Mouse (Mus musculus) forebrain, embryonic 12.5 days (tissue): ENCODE measurements around the gene Atg2a. TPM values are rescaled to one million over a fixed set of nuclear protein-coding genes. Genes with fewer than 3 reads are reported as not detected.
A peak's percentile ranks its signal among the peaks of the same experiment; 100 is the strongest.

Source experiments
- ATAC-seq: fragments of 200-750 bp; cut with Nextera tagmentation; 2 replicates; pipeline ENCODE4 v1.8.0; 2017; ENCODE audit warnings: moderate TSS enrichment; ENCODE audit not compliant: low FRiP score
- H3K27ac ChIP-seq: fragments of 300-500 bp; sonication (generic); 2 replicates; pipeline ENCODE4 v1.5.1; 2016; ENCODE audit warnings: mild to moderate bottlenecking
- H3K27me3 ChIP-seq: fragments of 300-500 bp; sonication (generic); 2 replicates; pipeline ENCODE4 v1.6.1; 2016; ENCODE audit warnings: mild to moderate bottlenecking
- H3K36me3 ChIP-seq: fragments of 300-500 bp; sonication (generic); replicated peaks from 2 replicates; pipeline ENCODE4 v1.6.1; 2016; ENCODE audit warnings: mild to moderate bottlenecking
- H3K4me1 ChIP-seq: fragments of 300-500 bp; sonication (generic); 2 replicates; pipeline ENCODE4 v1.6.1; 2016
- H3K4me2 ChIP-seq: fragments of 300-500 bp; sonication (generic); 2 replicates; pipeline ENCODE4 v1.6.1; 2016; ENCODE audit warnings: mild to moderate bottlenecking, moderate library complexity
- H3K4me3 ChIP-seq: fragments of 300-500 bp; sonication (generic); replicated peaks from 2 replicates; pipeline ENCODE4 v1.5.1; 2016; ENCODE audit warnings: mild to moderate bottlenecking
- H3K9ac ChIP-seq: fragments of 300-500 bp; sonication (generic); 2 replicates; pipeline ENCODE4 v1.6.1; 2016; ENCODE audit warnings: mild to moderate bottlenecking
- H3K9me3 ChIP-seq: fragments of 300-500 bp; sonication (generic); 2 replicates; pipeline ENCODE4 v1.6.1; 2016
- whole genome bisulfite sequencing: fragments of 180-500 bp; shearing (Covaris S2); methylation state at CpG from one replicate; pipeline ENCODE4 v1.1.7; 2016; 5-methylcytosine and 5-hydroxymethylcytosine counted together
- polyA plus RNA-seq: library from polyadenylated mRNA; unstranded; fragments of >200 nt; fragmentation: Nextera tagmentation; extraction: Ambion mirVana; gene quantifications from 2 replicates; pipeline ENCODE4 v1.2.1, GENCODE M21; 2016

The Atg2a gene
- polyA plus RNA-seq, 1 experiment from 2014 or later, result 12.0 TPM

- WGBS, result 33% methylated on average over 8 of the region's 8 CpGs
- Histone ChIP-seq H3K4me1 (peaks cover 17% of the 10 kb centered on the region), H3K27me3 (peaks cover 15% of the 10 kb centered on the region; the same call in 1 of the 2 replicates), H3K9ac (no peak overlapping the region), H3K4me3 (no peak overlapping the region), H3K27ac (no peak overlapping the region), H3K4me2 (no peak overlapping the region), H3K9me3 (no peaks in the 10 kb centered on the region), H3K36me3 (no peaks in the 10 kb centered on the region)
- ATAC-seq, result no peak
These were observed 29.7 kb downstream of the Atg2a start for GRCm38 (mm10) chr19:6271206-6271605.

DNA sequence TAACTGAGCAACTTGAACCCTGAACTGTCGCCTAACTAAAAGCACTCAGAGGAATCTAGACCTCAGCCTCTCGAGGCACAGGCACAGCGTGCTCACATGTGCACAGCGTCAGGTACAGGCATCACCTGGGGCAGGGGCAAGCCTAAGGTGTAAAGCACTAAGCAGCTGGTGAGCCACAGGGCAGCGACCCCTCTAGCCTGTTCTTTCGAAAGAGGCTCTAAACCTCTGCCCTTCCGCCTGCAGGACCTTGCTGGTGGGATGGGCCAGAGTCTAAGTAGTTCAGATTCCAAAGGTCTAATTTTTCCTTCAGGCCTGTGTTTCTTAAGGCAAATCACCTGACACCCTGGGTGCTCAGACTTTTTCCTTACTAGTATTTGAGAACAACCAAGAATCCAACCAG, 30.6 kb downstream of the Atg2a start:
- no peak for ATAC-seq
- H3K27me3 ChIP-seq, result peaks cover 13% of the 10 kb centered on the region; the same call in 1 of the 2 replicates
- peaks cover 17% of the 10 kb centered on the region for H3K4me1 ChIP-seq
- no peak overlapping the region for H3K27ac ChIP-seq
- H3K9me3 ChIP-seq, result no peaks in the 10 kb centered on the region
- H3K4me2 ChIP-seq, result no peak overlapping the region
- H3K4me3 ChIP-seq, result no peak overlapping the region
- WGBS, result 72% methylated on average over 7 of the region's 7 CpGs
- H3K36me3 ChIP-seq, result no peaks in the 10 kb centered on the region
- no peak overlapping the region for H3K9ac ChIP-seq

GRCm38 (mm10) chr19:6272738-6273137, 31.3 kb downstream of the Atg2a start:
- Histone ChIP-seq H3K9me3 (no peaks in the 10 kb centered on the region), H3K4me2 (no peak overlapping the region), H3K27me3 (peaks cover 6% of the 10 kb centered on the region; the same call in 1 of the 2 replicates), H3K4me3 (no peak overlapping the region), H3K36me3 (no peaks in the 10 kb centered on the region), H3K9ac (no peak overlapping the region), H3K4me1 (peaks cover 20% of the 10 kb centered on the region), H3K27ac (no peak overlapping the region)
- 89% methylated on average over 4 of the region's 4 CpGs for WGBS
- ATAC-seq, result no peak

- no peak for ATAC-seq
- Histone ChIP-seq H3K9me3 (no peaks in the 10 kb centered on the region), H3K9ac (no peak overlapping the region), H3K36me3 (no peaks in the 10 kb centered on the region), H3K4me2 (no peak overlapping the region), H3K4me1 (peaks cover 28% of the 10 kb centered on the region), H3K4me3 (no peak overlapping the region), H3K27me3 (peaks cover 6% of the 10 kb centered on the region; the same call in 1 of the 2 replicates), H3K27ac (no peak overlapping the region)
- WGBS, result 83% methylated on average over 4 of the region's 4 CpGs
These were observed 32.1 kb downstream of the Atg2a start for GRCm38 (mm10) chr19:6273592-6273991.

DNA sequence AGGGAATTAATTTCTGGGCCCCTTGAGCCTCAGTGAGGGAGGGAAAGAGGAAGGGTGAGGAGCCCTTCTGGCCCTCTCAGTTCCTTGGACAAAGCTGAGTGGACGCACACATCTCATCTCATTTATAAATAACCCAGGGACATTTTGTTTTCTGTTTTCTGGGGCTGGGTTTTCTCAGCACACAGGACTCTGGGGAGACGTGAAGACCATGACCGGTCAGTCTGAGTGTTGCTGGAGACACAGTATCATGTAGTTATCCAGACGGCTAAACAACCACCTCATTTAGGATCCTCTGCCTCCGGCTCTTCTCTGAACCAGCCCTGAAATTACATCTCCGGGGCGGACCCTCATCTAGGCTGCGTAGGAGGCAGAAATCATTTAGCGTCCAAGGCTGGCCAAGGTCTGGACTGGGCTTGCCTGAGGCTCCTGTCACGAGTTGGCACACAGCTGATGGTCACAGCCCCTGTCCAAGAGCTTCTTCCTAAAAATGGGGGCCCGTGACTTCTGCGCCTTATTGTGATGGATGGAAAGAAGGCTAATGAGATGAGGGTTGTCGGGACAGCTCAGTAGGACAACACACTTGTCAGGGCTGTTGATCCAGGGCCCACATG, 32.6 kb downstream of the Atg2a start:
- Histone ChIP-seq H3K4me2 (no peak overlapping the region), H3K27ac (no peak overlapping the region), H3K9ac (no peak overlapping the region), H3K36me3 (no peaks in the 10 kb centered on the region), H3K4me1 (peaks cover 34% of the 10 kb centered on the region), H3K4me3 (no peak overlapping the region), H3K27me3 (peaks cover 6% of the 10 kb centered on the region; the same call in 1 of the 2 replicates), H3K9me3 (no peaks in the 10 kb centered on the region)
- no peak for ATAC-seq
- 96% methylated on average over 13 of the region's 13 CpGs for WGBS

DNA sequence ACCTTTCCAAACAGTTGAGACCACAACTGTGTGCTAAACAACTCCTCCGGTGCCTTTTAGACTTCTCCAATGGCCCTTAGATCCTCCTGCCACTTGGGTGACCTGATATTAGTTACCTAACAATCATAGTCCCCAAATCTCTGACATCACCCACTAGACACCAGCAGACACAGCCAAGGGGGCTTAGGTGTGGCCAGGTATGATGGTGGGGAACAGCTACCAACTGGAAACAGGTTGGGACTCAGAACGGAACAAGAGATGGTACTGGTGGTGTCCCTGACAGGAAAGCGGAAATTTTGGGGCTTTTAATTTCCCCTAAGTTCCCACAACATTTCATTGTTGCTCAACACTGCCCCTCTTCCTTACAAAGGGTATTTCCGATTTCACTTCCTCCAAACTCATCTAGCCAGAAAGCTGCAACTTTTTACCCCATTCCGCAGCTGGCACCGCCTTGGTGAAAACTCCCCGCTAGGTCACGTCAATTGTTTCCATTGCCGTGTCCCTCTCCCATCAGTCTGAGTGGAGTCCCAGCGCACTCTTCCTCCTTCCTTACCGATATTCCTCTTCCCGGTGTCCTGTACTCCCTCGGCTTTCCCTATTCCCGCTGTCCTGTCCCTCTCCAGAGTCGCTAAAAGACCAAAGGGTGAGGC, 34.4 kb downstream of the Atg2a start:
- Histone ChIP-seq H3K4me2 (peak overlapping the region; percentile 84), H3K27me3 (peaks cover under 1% of the 10 kb centered on the region; the same call in 1 of the 2 replicates), H3K36me3 (peaks cover 14% of the 10 kb centered on the region), H3K9me3 (no peaks in the 10 kb centered on the region), H3K4me3 (peak overlapping the region; percentile 87), H3K4me1 (peaks cover 42% of the 10 kb centered on the region), H3K9ac (peak overlapping the region; percentile 88), H3K27ac (peak overlapping the region; percentile 57)
- 8% methylated on average over 15 of the region's 15 CpGs for WGBS
- no peak for ATAC-seq

GRCm38 (mm10) chr19:6276426-6277421, 35.3 kb downstream of the Atg2a start, which contains the start of gene Ehd1:
Gene Ehd1, plus strand, starts transcription at chr19:6276725.
- under 1% methylated on average over 97 of the region's 106 CpGs for WGBS
- H3K4me3 ChIP-seq, result peak within 1 kb of the TSS; percentile 87
- peak; percentile 97 for ATAC-seq
- peak within 1 kb of the TSS; percentile 84 for H3K4me2 ChIP-seq
- no peaks in the 10 kb centered on the region for H3K27me3 ChIP-seq
- peaks cover 38% of the 10 kb centered on the region for H3K4me1 ChIP-seq
- H3K27ac ChIP-seq, result peak within 1 kb of the TSS; percentile 80
- peak within 1 kb of the TSS; percentile 88 for H3K9ac ChIP-seq
- peaks cover 23% of the 10 kb centered on the region for H3K36me3 ChIP-seq
- no peaks in the 10 kb centered on the region for H3K9me3 ChIP-seq

- no peak for ATAC-seq
- H3K36me3 ChIP-seq, result peaks cover 34% of the 10 kb centered on the region
- no peak overlapping the region for H3K27ac ChIP-seq
- WGBS, result 9% methylated on average over 10 of the region's 10 CpGs
- peak overlapping the region; percentile 87 for H3K4me3 ChIP-seq
- no peaks in the 10 kb centered on the region for H3K9me3 ChIP-seq
- peaks cover 38% of the 10 kb centered on the region for H3K4me1 ChIP-seq
- H3K4me2 ChIP-seq, result peak overlapping the region; percentile 84
- H3K27me3 ChIP-seq, result no peaks in the 10 kb centered on the region
- H3K9ac ChIP-seq, result peak overlapping the region; percentile 88
These were observed 36.4 kb downstream of the Atg2a start for GRCm38 (mm10) chr19:6277661-6278438.

- no peak for ATAC-seq
- Histone ChIP-seq H3K4me1 (peaks cover 38% of the 10 kb centered on the region), H3K36me3 (peaks cover 41% of the 10 kb centered on the region), H3K4me3 (peak overlapping the region; percentile 87), H3K27me3 (no peaks in the 10 kb centered on the region), H3K9ac (peak overlapping the region; percentile 88), H3K4me2 (peak overlapping the region; percentile 84), H3K27ac (no peak overlapping the region), H3K9me3 (no peaks in the 10 kb centered on the region)
- WGBS, result 50% methylated on average over 6 of the region's 6 CpGs
These were observed 37.1 kb downstream of the Atg2a start for GRCm38 (mm10) chr19:6278439-6279073.

GRCm38 (mm10) chr19:6279481-6280144, 38.1 kb downstream of the Atg2a start:
- H3K27me3 ChIP-seq, result no peaks in the 10 kb centered on the region
- no peak overlapping the region for H3K27ac ChIP-seq
- peaks cover 38% of the 10 kb centered on the region for H3K4me1 ChIP-seq
- H3K9ac ChIP-seq, result peak overlapping the region; percentile 33
- H3K4me2 ChIP-seq, result peak overlapping the region; percentile 84
- peak overlapping the region; percentile 87 for H3K4me3 ChIP-seq
- ATAC-seq, result no peak
- H3K9me3 ChIP-seq, result no peaks in the 10 kb centered on the region
- H3K36me3 ChIP-seq, result peaks cover 51% of the 10 kb centered on the region
- 85% methylated on average over 6 of the region's 6 CpGs for WGBS

- H3K27me3 ChIP-seq, result no peaks in the 10 kb centered on the region
- H3K4me2 ChIP-seq, result no peak overlapping the region
- H3K4me3 ChIP-seq, result no peak overlapping the region
- H3K9ac ChIP-seq, result no peak overlapping the region
- no peak for ATAC-seq
- H3K27ac ChIP-seq, result no peak overlapping the region
- WGBS, result 89% methylated on average over 7 of the region's 7 CpGs
- H3K4me1 ChIP-seq, result peaks cover 32% of the 10 kb centered on the region
- H3K36me3 ChIP-seq, result peaks cover 61% of the 10 kb centered on the region
- no peaks in the 10 kb centered on the region for H3K9me3 ChIP-seq
These were observed 39.1 kb downstream of the Atg2a start for GRCm38 (mm10) chr19:6280554-6280953.
